Mouse (Mus musculus): ENCODE data around the gene Zcchc24. TPM values are rescaled to one million over a fixed set of nuclear protein-coding genes. Genes with fewer than 3 reads are reported as not detected.

Zcchc24 gene
- total and polyA plus RNA-seq, 3 experiments = 19.5 to 32.6 (median 19.5) TPM

GRCm38 (mm10) chr14:25666668-25667376 is 102.0 kb downstream of the Zcchc24 start:
- no peak for DNase-seq

DNA sequence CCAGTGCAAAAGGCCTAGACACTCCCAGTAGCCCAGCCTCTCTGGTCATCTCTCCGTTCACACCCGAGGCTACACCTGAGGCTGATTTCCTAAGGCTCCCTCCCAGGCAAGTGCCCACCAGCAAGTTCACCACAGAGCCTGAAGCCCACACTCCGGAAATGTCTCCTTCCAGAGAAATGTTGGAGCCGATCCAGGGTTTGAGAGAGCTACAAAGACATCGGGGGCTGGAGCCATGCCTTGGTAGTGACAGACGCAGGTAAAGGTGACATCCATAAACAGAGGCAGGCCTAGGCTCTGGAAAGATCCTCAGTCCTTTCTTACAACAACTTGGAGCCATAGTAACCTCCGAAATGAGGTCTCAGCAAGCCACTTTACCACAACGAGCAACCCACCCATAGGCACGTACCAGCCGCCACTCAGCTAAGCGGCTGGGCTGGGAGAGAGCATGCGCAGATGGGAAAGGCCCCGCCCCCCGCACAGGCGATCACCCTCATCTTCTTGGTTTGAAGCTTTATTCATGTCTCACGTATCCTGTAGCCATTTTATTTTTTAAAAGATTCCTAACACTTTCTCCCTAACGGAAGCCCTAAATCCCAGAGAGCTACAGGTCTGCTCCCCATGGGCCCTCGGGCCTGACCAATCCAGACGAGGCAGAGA is 103.4 kb downstream of the Zcchc24 start:
- no peak for DNase-seq

DNA sequence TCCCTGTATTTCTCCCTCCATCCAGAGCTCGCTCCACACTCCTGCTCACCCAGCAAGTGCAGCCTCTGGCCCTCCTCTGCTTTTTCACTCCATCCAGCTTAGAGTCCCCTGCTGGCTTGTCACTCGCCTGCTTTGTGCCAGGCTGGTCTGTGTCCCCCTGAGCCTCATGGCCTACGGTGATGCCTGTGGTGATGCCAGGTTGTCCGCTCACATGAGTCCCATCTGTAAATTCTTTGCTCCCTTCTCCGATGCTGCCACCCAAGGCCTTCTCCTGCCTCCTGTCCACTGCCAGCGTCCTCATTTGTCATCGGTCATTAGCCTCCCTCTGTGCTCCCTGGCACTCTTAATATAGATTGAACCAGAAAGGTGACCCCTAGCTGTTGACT is 104.5 kb downstream of the Zcchc24 start:
- DNase-seq = no peak

DNA sequence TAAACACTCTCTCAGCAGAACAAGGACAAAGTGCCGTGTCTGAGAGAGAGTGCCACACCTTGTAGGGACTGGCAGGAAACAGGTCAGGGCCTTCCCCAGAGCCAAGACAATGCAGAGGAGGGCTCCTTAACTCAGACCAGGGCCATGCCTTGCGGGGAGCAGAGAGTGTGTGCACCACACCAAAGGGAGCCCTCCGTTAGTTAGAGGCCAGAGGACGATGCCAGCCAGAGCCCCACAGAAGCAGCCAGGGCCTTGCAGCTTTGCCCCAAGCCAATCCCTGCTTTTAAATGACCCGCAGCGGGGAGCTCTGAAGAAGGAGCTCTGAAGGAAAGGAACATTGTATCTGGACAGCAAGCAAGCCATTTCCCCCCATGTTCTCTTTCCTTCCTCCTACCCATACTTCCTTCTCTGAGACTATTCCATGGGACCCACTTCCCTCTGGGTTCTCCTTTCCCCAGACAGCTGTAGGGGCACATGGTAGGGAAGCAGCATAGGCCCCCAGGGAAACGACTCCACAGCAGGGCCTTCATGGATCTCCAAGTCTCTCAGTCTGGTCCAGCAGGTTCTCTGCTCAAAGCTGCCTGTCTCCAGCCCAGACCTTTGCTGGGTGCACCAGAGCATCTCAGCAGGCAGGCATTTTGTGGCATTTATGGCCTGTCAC is 105.1 kb downstream of the Zcchc24 start:
- DNase-seq = no peak

Other genes with a start within 250 kb of the Zcchc24 start
- 10 to 100 TPM; 21.2 to 34.6 TPM for gene Ppif, start 74.9 kb downstream of the Zcchc24 start, total RNA-seq (2021)
- gene Ppif, start 74.9 kb downstream of the Zcchc24 start, polyA plus RNA-seq (2012; rRNA removed) = 103 and 109 TPM in 2 replicates
- 10 to 100 TPM; 59.3 to 75.7 TPM for gene Anxa11, start 73.1 kb upstream of the Zcchc24 start, total RNA-seq (2021)
- 96.9 and 103 TPM in 2 replicates for gene Anxa11, start 73.1 kb upstream of the Zcchc24 start, polyA plus RNA-seq (2012; rRNA removed)
- 1 to 10 TPM; 2.8 to 3.1 TPM for gene Plac9a, start 134.1 kb upstream of the Zcchc24 start, total RNA-seq (2021)
- 0.44 and 0.74 TPM in 2 replicates for gene Plac9a, start 134.1 kb upstream of the Zcchc24 start, polyA plus RNA-seq (2012; rRNA removed)
- 1 to 10 TPM; 1.5 to 2.5 TPM for gene Tmem254a, start 158.6 kb upstream of the Zcchc24 start, total RNA-seq (2021)
- 13.0 and 22.3 TPM in 2 replicates for gene Tmem254a, start 158.6 kb upstream of the Zcchc24 start, polyA plus RNA-seq (2012; rRNA removed)
- not detected for gene Cphx1, start 169.3 kb upstream of the Zcchc24 start, total RNA-seq (2021)
- gene Cphx1, start 169.3 kb upstream of the Zcchc24 start, polyA plus RNA-seq (2012; rRNA removed) = not detected in 2 replicates
- gene Duxbl1, start 209.5 kb upstream of the Zcchc24 start, total RNA-seq (2021) = not detected
- 0.28 TPM in 1 of 2 replicates, not detected in the other for gene Duxbl1, start 209.5 kb upstream of the Zcchc24 start, polyA plus RNA-seq (2012; rRNA removed)